Mouse (Mus musculus) intestine, embryonic 15.5 days (tissue): Measurements from ENCODE around the gene Foxn3. TPM values are rescaled to one million over a fixed set of nuclear protein-coding genes. Genes with fewer than 3 reads are reported as not detected.
A peak's percentile ranks its signal among the peaks of the same experiment; 100 is the strongest.

Experiments
- ATAC-seq: fragments of 200-750 bp; cut with Nextera tagmentation; 2 replicates; pipeline ENCODE4 v1.8.0; 2017; ENCODE audit warnings: moderate TSS enrichment, moderate library complexity
- H3K27ac ChIP-seq: fragments of 300-500 bp; sonication (generic); 2 replicates; pipeline ENCODE4 v1.5.1; 2015; ENCODE audit warnings: mild to moderate bottlenecking, inconsistent platforms
- H3K27me3 ChIP-seq: fragments of 300-500 bp; sonication (generic); replicated peaks from 2 replicates; pipeline ENCODE4 v1.6.1; 2015; ENCODE audit warnings: inconsistent platforms
- H3K36me3 ChIP-seq: fragments of 300-500 bp; sonication (generic); 2 replicates; pipeline ENCODE4 v1.6.1; 2015; ENCODE audit warnings: inconsistent platforms
- H3K4me1 ChIP-seq: fragments of 300-500 bp; sonication (generic); replicated peaks from 2 replicates; pipeline ENCODE4 v1.6.1; 2015; ENCODE audit warnings: inconsistent platforms
- H3K4me2 ChIP-seq: fragments of 300-500 bp; sonication (generic); replicated peaks from 2 replicates; pipeline ENCODE4 v1.6.1; 2015; ENCODE audit warnings: mild to moderate bottlenecking, inconsistent platforms
- H3K4me3 ChIP-seq: fragments of 300-500 bp; sonication (generic); replicated peaks from 2 replicates; pipeline ENCODE4 v1.5.1; 2015; ENCODE audit warnings: inconsistent platforms
- H3K9ac ChIP-seq: fragments of 300-500 bp; sonication (generic); 2 replicates; pipeline ENCODE4 v1.6.1; 2015; ENCODE audit warnings: inconsistent platforms
- H3K9me3 ChIP-seq: fragments of 300-500 bp; sonication (generic); 2 replicates; pipeline ENCODE4 v1.6.1; 2016; ENCODE audit warnings: inconsistent platforms
- WGBS: fragments of 180-500 bp; shearing (Covaris S2); methylation state at CpG from one replicate; pipeline ENCODE4 v1.1.7; 2015; 5-methylcytosine and 5-hydroxymethylcytosine counted together
- polyA plus RNA-seq: library from polyadenylated mRNA; unstranded; fragments of >200 nt; fragmentation: Nextera tagmentation; extraction: Ambion mirVana; gene quantifications from 2 replicates; pipeline ENCODE4 v1.2.1, GENCODE M21; 2015

Foxn3 gene
- polyA plus RNA-seq, 1 experiment from 2014 or later: 57.3 TPM

DNA sequence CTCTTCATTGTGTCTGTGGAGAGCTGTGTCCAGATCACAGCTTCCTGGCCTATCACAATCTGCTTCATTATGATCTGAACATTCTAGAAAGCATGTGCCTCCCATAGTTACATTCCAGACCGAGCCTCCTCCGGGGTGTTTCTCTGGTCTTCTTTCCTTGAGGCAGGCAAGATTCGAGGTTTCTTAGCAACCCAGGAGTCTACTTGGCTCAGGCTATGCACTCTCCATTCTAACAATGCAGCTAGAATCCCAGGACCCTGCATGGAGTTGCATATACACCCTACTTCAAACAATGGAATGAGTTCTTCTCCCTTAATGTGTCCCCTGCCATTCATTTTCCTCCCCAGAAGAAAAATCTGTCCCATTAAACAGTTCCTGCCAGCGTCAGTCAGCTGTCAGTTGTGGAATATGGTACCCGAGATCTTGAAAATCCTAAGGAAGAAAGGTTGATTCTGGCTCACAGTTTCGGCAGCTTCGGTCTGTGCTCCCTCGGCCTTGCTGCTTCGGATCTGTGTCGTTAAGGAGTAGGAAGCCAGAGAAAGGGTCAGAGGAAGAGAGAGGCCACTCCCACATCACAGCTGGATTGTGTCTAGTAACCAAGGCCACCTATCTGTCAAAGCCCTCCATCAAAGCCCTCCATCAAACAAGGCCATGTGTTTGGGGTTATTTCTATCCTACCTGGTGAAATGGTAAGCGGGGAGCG is 400.6 kb downstream of the Foxn3 start:
- Histone ChIP-seq H3K4me1 (0 out of 2 replicates have a peak, but pooled peaks cover 3% of the 10 kb centered on the region), H3K9ac (no peak overlapping the region), H3K4me3 (no peak overlapping the region), H3K9me3 (no peaks in the 10 kb centered on the region), H3K4me2 (no peak overlapping the region), H3K36me3 (no peaks in the 10 kb centered on the region), H3K27me3 (no peaks in the 10 kb centered on the region), H3K27ac (no peak overlapping the region)
- no peak for ATAC-seq
- WGBS: 77% methylated on average over 12 of the region's 12 CpGs

DNA sequence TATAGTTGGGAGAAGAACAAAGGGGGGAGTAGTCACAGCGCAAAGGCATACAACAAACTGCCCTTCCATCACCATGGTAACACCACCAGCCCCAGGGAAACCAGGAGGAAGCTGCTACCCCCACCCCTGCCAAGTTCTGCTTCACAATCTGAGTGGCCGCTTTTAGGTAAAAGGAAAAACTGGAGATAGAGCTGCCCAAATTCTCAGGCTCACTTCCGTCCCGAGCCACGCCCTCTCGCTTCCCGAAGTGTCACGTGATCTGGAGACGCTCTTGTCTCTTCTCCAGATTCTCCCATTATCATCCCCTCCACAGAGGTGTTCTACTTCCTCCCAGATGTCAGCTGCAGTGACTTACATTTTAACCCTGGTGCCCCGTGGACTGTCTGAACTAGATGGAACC is 401.2 kb downstream of the Foxn3 start:
- Histone ChIP-seq H3K27ac (no peak overlapping the region), H3K36me3 (no peaks in the 10 kb centered on the region), H3K4me3 (no peak overlapping the region), H3K4me2 (no peak overlapping the region), H3K27me3 (no peaks in the 10 kb centered on the region), H3K4me1 (0 out of 2 replicates have a peak, but pooled peaks cover 3% of the 10 kb centered on the region), H3K9ac (no peak overlapping the region), H3K9me3 (no peaks in the 10 kb centered on the region)
- no peak for ATAC-seq
- 72% methylated on average over 10 of the region's 10 CpGs for WGBS

DNA sequence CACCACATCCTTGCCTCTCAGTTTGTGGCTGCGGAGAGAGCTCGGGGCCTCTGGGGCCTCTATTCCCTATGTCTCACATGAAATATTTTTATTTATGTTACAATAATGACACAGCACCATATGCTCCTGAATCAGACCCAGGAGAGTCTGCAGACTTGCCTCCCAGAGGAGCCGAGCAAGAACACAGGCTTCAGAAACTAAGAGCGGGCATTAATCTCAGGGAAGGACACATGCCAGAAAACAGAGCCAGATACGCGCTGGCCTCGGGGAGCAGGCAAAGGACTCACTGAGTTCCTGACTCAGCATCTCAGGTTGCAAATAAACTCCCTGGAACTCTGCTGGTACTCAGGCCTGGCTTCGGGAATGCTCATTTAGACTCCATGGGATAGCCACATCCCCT is 403.3 kb downstream of the Foxn3 start:
- Histone ChIP-seq H3K4me2 (no peak overlapping the region), H3K9ac (no peak overlapping the region), H3K27ac (no peak overlapping the region), H3K4me3 (no peak overlapping the region), H3K9me3 (no peaks in the 10 kb centered on the region), H3K27me3 (no peaks in the 10 kb centered on the region), H3K36me3 (no peaks in the 10 kb centered on the region), H3K4me1 (0 out of 2 replicates have a peak, but pooled peaks cover 3% of the 10 kb centered on the region)
- ATAC-seq: no peak
- WGBS: 38% methylated on average over 8 of the region's 8 CpGs

DNA sequence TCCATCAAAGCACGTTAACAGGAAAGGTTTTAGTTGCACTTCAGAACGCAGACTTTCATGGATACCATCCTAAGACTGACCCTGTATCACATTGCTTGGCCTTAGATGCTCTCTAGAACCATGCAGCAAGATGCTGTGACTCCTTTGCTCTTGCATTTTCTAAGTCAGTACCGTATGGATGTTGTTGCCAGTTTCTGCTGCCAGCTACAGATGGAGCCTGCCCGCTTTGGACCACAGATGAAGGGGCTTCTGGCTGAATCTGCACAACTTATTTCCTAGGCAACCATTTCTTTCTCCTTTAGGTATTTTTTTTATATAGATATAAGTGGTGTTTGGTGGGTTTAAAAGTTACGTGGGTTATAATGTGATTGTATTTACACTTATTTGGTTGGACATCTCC is 407.5 kb downstream of the Foxn3 start:
- H3K4me1 ChIP-seq: peaks cover 10% of the 10 kb centered on the region; the same call in 1 of the 2 replicates
- H3K4me2 ChIP-seq: no peak overlapping the region
- H3K9me3 ChIP-seq: no peaks in the 10 kb centered on the region
- H3K4me3 ChIP-seq: no peak overlapping the region
- H3K36me3 ChIP-seq: no peaks in the 10 kb centered on the region
- H3K27ac ChIP-seq: no peak overlapping the region
- no peak overlapping the region for H3K9ac ChIP-seq
- WGBS: 92% methylated on average over 5 of the region's 5 CpGs
- no peak for ATAC-seq
- no peaks in the 10 kb centered on the region for H3K27me3 ChIP-seq

DNA sequence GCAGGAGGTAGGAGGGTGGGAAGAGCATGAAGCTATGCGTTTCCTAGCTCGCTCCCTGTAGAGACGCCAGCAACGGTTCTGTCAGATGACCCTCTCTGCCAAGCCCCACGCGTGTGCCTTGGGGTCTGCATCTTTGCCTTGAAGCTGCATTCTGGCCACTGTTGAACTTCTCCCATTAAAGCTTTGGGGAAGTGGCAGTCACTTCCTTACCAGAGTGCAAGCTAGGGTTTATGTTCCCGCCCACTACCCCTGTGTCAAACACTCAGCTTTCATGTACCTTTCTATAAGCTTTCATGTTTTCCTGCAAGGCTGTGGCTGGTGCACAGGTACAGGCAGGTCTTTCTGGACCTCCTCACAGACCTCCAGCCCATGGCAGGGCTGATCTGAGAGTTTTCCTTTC is 409.2 kb downstream of the Foxn3 start:
- peaks cover 7% of the 10 kb centered on the region; the same call in 1 of the 2 replicates for H3K4me1 ChIP-seq
- no peak overlapping the region for H3K4me2 ChIP-seq
- 76% methylated on average over 7 of the region's 7 CpGs for WGBS
- H3K27me3 ChIP-seq: no peaks in the 10 kb centered on the region
- H3K36me3 ChIP-seq: no peaks in the 10 kb centered on the region
- no peaks in the 10 kb centered on the region for H3K9me3 ChIP-seq
- H3K9ac ChIP-seq: no peak overlapping the region
- no peak overlapping the region for H3K4me3 ChIP-seq
- no peak overlapping the region for H3K27ac ChIP-seq
- no peak for ATAC-seq

DNA sequence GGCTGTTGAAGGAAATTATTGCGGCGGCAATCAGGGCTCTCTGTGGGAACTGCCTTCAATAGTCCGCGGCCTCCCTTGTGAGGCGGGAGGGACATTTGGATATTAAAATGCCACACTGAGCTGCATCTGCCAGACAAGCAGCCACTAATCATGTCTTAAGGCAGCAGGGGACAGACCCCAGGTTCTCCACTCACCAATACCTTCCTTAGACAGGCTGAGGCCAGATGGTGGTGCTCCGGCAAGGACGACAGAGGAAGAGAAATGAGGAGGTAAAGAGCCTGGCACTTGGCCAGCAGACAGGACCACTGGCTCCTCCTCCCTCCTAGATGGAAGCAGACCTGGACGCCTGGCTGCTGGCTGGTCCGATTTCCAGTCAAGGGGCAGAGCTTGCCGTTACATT is 409.7 kb downstream of the Foxn3 start:
- Histone ChIP-seq H3K4me2 (0 out of 2 replicates have a peak overlapping the region, but pooled peaks have one; percentile 11), H3K4me3 (no peak overlapping the region), H3K27ac (no peak overlapping the region), H3K9me3 (no peaks in the 10 kb centered on the region), H3K36me3 (no peaks in the 10 kb centered on the region), H3K4me1 (peaks cover 7% of the 10 kb centered on the region; the same call in 1 of the 2 replicates), H3K27me3 (no peaks in the 10 kb centered on the region), H3K9ac (no peak overlapping the region)
- 46% methylated on average over 10 of the region's 10 CpGs for WGBS
- ATAC-seq: no peak

DNA sequence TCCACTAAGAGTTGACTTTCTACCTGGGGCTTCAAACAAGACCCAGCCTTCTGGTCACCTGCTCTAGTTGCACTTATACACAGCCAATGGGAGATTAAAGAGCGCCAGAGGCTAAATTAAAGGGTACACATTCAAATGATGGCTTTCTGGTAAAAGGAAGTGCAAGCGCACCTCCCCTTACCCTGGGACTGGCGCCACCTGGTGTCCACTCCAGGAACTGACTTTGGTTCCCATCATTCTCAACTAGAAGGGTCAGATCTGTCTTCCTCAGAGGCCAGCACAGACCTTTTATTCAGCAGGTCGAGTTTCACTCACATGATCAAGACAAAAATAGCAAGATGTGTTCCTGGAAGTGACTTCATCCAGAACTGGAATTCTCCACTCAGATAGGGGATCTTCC is 413.3 kb downstream of the Foxn3 start:
- 50% methylated on average over 4 of the region's 4 CpGs for WGBS
- Histone ChIP-seq H3K36me3 (no peaks in the 10 kb centered on the region), H3K27ac (no peak overlapping the region), H3K4me2 (no peak overlapping the region), H3K4me3 (no peak overlapping the region), H3K4me1 (peaks cover 7% of the 10 kb centered on the region; the same call in 1 of the 2 replicates), H3K9me3 (no peaks in the 10 kb centered on the region), H3K27me3 (no peaks in the 10 kb centered on the region), H3K9ac (no peak overlapping the region)
- ATAC-seq: no peak

DNA sequence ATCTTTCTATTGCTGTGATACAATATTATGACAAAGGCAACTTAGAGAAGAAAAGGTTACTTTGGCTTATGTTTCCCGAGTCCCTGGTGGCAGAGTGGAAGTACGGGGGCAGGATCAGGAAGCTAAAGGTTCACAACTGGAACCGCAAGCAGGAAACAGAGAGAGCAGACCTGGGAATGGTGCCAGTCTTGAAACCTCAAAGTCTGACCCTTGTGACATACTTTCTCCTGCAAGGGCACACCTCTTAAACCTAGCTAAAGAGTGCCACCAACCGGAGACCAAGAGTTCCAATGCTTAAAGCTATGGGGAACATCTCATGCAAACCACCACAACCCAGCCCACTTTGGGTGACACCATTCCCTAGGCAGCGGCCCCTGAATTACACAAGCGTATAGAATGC is 414.2 kb downstream of the Foxn3 start:
- peaks cover 6% of the 10 kb centered on the region; the same call in 1 of the 2 replicates for H3K4me1 ChIP-seq
- 87% methylated on average over 6 of the region's 6 CpGs for WGBS
- ATAC-seq: no peak
- no peak overlapping the region for H3K27ac ChIP-seq
- no peak overlapping the region for H3K4me2 ChIP-seq
- no peak overlapping the region for H3K4me3 ChIP-seq
- no peaks in the 10 kb centered on the region for H3K9me3 ChIP-seq
- no peaks in the 10 kb centered on the region for H3K27me3 ChIP-seq
- no peaks in the 10 kb centered on the region for H3K36me3 ChIP-seq
- H3K9ac ChIP-seq: no peak overlapping the region
